Mouse (Mus musculus) C2C12 (cell line): ENCODE results near the gene Rbm4b.

ENCODE experiments used
- CTCF ChIP-seq: IDR thresholded peaks from one replicate; pipeline ENCODE4 v1.5.1; 2011; ENCODE audit not compliant: control insufficient read depth, insufficient read depth, insufficient read length
- MAX ChIP-seq: IDR thresholded peaks from one replicate; pipeline ENCODE4 v1.6.1; 2011; ENCODE audit warnings: mild to moderate bottlenecking, control low read depth
- MYOD1 ChIP-seq: IDR thresholded peaks from one replicate; pipeline ENCODE4 v1.6.1; 2011; ENCODE audit warnings: low read depth; ENCODE audit not compliant: control insufficient read depth, insufficient read length
- MYOG ChIP-seq: IDR thresholded peaks from one replicate; pipeline ENCODE4 v1.6.1; 2011; ENCODE audit not compliant: control insufficient read depth, insufficient read length; ENCODE audit errors: extremely low read depth
- USF1 ChIP-seq: IDR thresholded peaks from one replicate; pipeline ENCODE4 v1.6.1; 2011; ENCODE audit warnings: low read depth, mild to moderate bottlenecking, control low read depth, moderate library complexity

GRCm38 (mm10) chr19:4719351-4719764 is 36.9 kb upstream of the Rbm4b start:
- no peak for TF ChIP-seq CTCF
- TF ChIP-seq MYOD1 = no peak
- TF ChIP-seq USF1 = no peak
- no peak for TF ChIP-seq MAX
- TF ChIP-seq MYOG = no peak
